In the genomic region with DNA sequence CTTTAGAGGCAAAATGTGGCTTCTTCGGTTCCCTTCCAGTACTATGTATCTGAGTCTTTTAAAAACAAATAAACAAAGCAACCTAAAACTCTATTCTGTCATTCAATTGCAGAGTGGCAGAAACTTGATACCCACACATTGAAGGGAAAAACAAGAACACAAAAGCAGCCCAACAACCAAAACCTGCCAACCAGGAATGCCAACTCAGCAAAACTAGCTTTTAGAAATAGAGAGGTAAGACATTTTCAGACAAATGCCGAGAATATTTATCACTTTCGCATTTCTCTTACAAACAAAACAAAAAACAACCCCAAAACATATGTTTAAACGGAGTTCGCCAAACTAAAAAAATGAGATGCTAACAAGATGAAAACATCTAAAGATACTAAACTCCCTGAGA, we compare ENCODE assay signal across 27 mouse cellular contexts.
"Had no signal": no experiment of that assay in that cellular context is flagged by ENCODE, and none has a peak within 500 bp of the region (broad histone marks: within the 10 kb centered on the region; RNA-seq: fewer than 3 reads in every experiment).

No protein-coding gene starts in this region.

- H3K4me1 ChIP-seq: heart, embryonic 13.5 days; heart, embryonic 15.5 days; hindbrain, embryonic 13.5 days; hindbrain, embryonic 15.5 days; kidney, embryonic 15.5 days; limb, embryonic 13.5 days; limb, embryonic 15.5 days; liver, embryonic 12.5 days had no signal

- H3K27me3 ChIP-seq: heart, embryonic 13.5 days; heart, embryonic 15.5 days; hindbrain, embryonic 13.5 days; hindbrain, embryonic 15.5 days; kidney, embryonic 15.5 days; limb, embryonic 13.5 days; limb, embryonic 15.5 days; liver, embryonic 12.5 days had no signal

- H3K4me3 ChIP-seq: heart, adult 2 months; heart, embryonic 13.5 days; heart, embryonic 15.5 days; hindbrain, embryonic 13.5 days; hindbrain, embryonic 15.5 days; kidney, embryonic 15.5 days; limb, embryonic 13.5 days; limb, embryonic 15.5 days; liver, embryonic 12.5 days had no signal

- DNase-seq: gastrocnemius, postnatal 14 days; gastrocnemius, postnatal 36 days; heart, adult 11 months; heart, adult 2 months; heart, postnatal 14 days; heart, postnatal 36 days; kidney, adult 11 months; kidney, adult 2 months; kidney, adult 9 months; kidney, postnatal 14 days; kidney, postnatal 36 days; layer of hippocampus, adult 9-11 months; layer of hippocampus, postnatal 36 days; left cerebral cortex, postnatal 4 days had no signal

- H3K4me2 ChIP-seq: heart, embryonic 11.5 days; heart, embryonic 13.5 days; heart, embryonic 15.5 days; hindbrain, embryonic 13.5 days; hindbrain, embryonic 15.5 days; kidney, embryonic 15.5 days; limb, embryonic 13.5 days; limb, embryonic 15.5 days; liver, embryonic 12.5 days had no signal

- H3K9ac ChIP-seq: heart, embryonic 13.5 days; heart, embryonic 15.5 days; hindbrain, embryonic 13.5 days; hindbrain, embryonic 15.5 days; kidney, embryonic 15.5 days; limb, embryonic 13.5 days; limb, embryonic 15.5 days; liver, embryonic 12.5 days; liver, embryonic 14.5 days had no signal

- H3K9me3 ChIP-seq: heart, embryonic 15.5 days; hindbrain, embryonic 13.5 days; hindbrain, embryonic 15.5 days; kidney, embryonic 15.5 days; limb, embryonic 13.5 days; limb, embryonic 15.5 days; liver, embryonic 12.5 days had no signal

- ATAC-seq: hindbrain, postnatal 0 days; intestine, embryonic 16.5 days; liver, embryonic 12.5 days had no signal

- H3K27ac ChIP-seq: heart, adult 2 months; heart, embryonic 13.5 days; heart, embryonic 15.5 days; hindbrain, embryonic 13.5 days; hindbrain, embryonic 15.5 days; hindbrain, postnatal 0 days; kidney, embryonic 15.5 days; kidney, postnatal 0 days; limb, embryonic 13.5 days; limb, embryonic 15.5 days; liver, embryonic 12.5 days; liver, embryonic 14.5 days had no signal
